Mouse (Mus musculus) brain, adult 2 months (tissue): ENCODE results near the gene BC055324.

Source experiments
- DNase-seq: peaks from one replicate; pipeline ENCODE4 v3.0.0; 2011; ENCODE audit warnings: low read depth, low spot score

Gene BC055324

DNA sequence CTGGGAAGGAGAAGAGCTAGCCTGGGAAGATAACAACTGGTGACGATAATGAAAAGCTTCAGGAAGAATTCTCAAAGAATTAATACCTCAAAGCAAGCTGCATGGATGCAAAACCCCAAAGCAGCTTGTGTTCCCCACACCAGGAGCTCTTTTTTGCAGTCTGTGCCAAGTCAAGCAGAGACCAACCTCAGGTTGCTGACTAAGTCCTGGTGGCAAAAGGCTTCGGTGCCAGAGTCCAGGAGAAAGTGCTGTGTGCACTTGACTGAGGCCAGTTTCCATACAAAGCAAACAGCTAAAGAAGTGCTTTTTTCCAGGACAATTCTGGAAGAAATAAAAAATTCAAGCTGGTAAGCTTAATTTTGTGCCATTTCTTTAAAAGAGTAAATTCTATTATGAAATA, 41.2 kb downstream of the BC055324 start:
- no peak for DNase-seq

- no peak for DNase-seq
These were observed 52.5 kb downstream of the BC055324 start for GRCm38 (mm10) chr1:163942056-163942455.

GRCm38 (mm10) chr1:163934591-163934990, 60.0 kb downstream of the BC055324 start:
- no peak for DNase-seq

DNA sequence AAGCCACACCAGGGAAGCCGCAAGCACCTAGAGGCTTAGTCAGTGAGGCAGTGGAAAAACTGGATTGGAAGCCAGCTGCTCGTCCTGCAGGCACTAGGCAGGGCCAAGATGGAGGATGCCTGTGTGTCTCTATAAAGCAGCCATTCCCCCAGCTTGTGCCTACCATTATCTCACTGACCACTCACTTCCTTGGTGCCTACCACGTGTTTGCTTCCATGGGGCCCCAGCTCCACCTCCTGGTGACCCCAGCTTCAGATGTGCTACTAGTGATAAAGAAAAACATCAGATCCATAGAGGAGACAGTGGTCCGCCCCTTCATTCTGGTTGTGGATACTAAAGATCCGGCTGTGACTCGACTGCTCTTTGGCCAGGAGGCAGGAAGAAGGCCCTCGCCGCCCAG, 62.8 kb downstream of the BC055324 start:
- DNase-seq, result no peak

DNA sequence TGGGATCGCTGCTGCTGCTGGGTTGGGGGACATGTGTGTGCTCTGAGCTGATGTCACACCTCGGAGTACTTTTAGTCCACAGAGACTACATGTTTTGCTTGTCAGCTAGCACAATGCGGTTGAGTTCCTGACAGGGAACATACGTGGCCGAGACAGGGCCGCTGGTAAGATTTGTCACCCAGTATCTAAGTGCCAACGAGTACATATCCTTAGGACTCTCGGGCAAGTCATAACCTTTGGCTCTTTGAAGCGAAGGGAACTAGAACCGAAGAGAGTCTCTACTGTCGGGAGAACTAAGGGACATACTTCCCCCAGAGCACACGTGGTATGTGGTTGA, 64.2 kb downstream of the BC055324 start:
- DNase-seq, result peak; percentile 28

DNA sequence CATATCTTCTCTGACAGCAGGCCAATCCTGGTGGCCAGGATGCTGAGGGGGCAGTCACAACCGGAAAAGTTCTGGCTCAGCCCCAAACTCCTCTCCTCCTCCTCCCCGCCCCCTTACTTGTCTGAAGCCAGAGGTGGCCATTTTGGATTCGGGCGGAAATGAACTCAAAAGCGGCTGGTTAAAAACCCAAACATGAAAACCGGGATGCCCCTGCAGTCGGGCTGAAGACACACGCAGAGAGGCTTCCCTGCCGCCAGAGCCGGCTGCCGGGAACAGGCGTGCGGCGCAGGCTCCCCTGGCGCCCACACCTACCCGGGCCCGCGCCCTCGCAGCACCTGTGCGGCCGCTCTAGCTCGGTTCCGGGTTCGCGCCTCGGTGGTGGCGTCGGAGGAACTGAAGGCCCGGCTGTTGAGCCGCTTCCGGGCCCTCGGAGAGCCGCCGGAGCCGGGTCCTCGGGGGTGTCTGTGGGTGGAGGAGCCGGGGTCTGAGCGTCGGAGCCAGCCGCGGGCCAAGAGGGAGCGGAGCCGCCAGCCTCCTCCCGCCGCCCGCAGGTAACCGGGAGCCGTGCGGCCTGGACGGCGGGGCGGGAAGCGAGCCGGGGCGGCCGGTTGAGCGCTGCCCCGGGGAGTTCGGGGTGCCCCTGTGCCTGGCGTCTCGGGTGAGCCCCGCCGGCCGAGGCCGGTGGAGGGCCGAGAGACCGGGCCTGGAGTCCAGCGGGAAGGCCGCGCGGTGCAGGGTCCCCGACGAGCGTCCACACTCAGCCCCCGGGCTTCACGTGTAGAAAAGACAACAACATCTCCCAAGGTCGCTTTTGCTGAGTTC, 64.7 kb downstream of the BC055324 start:
- DNase-seq, result peak; percentile 97

DNA sequence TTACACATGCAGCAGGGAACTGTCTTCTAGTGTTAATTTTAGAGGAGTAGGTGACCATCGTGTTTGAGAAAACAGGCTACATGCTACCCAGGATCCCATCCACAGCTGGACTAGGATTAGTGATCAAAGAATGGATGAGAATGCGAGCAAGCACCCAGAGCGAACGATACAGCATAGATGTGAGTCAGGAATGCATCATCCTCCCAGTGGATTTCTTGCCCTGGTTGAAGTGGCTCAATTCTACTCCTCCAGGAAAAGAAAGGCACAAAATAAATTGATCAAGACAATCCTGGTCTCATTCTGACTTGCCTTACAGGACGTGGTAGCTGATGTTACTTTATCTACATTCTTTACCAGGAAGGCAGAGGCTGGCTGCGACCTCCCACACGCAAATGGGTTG, 65.8 kb downstream of the BC055324 start, which contains the start of gene Scyl3:
Scyl3 (plus strand) TSS at position 255 of the 400 bp plus-strand sequence.
- peak; percentile 27 for DNase-seq

GRCm38 (mm10) chr1:163924093-163924492, 70.5 kb downstream of the BC055324 start:
- peak; percentile 57 for DNase-seq

DNA sequence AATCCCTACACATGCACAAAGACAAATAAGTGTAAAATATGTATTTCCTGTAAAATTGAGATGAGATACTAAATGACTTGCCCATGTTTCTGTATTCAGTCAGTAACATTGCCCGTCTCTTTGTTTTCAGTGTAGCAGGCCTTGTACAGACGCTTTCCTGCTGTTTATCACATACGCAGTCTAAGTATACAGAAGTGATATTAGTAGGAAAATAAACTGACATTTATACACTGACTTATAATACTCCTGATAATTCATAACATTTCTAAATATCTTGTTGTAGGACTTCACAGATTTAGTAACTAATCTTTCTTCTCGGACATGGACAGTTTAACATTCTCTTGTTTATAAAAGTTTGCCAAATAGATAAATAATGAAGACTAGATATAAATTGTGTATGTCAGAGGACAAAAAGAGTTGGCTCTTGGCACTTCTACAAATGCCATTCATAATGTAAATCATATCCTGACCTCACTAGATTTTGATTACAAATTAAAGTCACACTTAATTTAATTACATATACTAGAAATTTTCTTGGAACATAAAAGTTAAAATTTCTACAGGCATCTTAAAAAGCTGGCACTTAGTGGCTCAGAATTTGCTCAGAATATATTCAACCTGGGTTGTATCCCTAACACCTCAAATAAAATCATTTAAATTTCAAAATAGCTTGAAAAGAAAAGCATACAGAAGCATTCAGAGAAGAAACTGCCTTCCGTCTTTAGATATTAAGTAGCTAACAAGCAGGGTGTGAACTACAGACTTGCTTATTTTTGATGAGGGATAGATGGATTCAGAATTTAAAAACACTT, 77.0 kb downstream of the BC055324 start:
- no peak for DNase-seq

- no peak for DNase-seq
These were observed 82.6 kb downstream of the BC055324 start for GRCm38 (mm10) chr1:163911981-163912380.

DNA sequence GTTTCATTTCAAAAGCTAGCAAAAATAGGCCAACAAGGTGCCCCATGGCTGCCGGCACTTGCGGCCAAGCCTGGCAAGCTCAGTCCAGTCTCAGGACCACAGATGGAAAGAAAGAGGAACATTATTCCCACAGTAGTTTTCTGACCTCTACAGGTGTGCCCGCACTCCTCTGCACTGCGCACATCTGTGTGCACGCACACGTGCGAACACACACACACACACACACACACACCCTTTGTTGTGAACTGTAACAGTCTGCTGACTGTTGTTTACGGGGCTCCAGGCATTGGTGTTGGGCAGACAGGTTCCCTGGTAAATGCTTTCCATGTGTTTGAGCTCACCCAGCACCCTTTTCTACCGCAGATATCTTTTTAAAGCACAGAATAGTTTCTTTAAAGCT, 83.8 kb downstream of the BC055324 start:
- no peak for DNase-seq

DNA sequence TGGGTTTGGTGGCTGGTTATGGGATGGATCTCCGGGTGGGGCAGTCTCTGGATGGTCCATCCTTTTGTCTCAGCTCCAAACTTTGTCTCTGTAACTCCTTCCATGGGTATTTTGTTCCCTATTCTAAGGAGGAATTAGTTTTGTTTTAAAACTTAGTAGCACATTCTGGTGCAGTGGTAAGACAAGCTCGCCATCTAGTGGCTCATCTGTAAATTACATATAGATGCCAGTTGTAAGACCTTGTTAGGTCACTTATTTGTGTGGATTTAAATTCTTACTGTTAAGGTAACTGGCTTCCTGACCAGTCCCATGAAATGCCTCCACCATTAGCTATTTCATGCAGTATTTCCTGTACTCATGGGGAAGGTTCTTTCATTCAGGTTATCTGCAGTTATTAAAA, 84.3 kb downstream of the BC055324 start:
- peak; percentile 83 for DNase-seq

- no peak for DNase-seq
These were observed 86.2 kb downstream of the BC055324 start for GRCm38 (mm10) chr1:163908389-163908788.

GRCm38 (mm10) chr1:163907007-163907811, 87.4 kb downstream of the BC055324 start:
- no peak for DNase-seq

DNA sequence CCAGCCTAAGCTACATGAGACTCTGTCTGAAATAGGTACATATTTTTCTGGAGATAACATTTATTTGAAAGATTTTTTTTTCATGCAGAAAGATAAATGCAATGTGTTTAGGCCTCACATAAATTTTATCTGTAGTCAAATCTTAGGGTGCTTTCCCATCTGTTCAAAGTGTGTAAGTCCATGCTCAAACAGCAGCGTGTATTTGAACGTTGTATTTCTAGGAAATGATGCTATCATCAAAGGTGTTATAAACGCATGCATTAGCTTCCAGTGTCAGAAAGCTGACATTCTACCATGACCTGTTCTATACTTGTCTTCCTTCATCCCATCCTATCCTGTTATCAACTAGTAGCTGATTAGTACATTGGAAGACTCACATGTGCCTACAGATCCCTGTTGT, 91.2 kb downstream of the BC055324 start:
- DNase-seq, result no peak

GRCm38 (mm10) chr1:163900168-163900567, 94.4 kb downstream of the BC055324 start:
- DNase-seq, result no peak

DNA sequence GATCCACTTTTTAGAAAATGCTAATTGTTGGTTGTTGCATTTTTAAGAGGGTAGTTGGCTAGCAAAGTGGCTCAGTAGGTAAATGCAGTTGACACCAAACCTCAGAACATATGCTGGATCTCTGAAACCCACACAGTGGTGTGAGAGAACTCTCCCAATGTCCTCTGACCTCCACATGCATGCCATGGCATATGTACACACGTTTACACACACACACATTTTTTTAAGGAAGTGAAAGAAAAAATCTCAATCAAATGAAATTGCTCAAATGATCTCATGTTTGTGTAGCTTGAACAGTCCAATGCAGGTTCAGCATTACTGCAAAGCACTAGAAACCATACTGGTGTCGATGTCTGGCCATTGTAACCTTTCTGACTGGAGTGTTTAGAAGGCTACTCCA, 95.0 kb downstream of the BC055324 start:
- DNase-seq, result no peak

GRCm38 (mm10) chr1:163898291-163898764, 96.3 kb downstream of the BC055324 start:
- DNase-seq, result no peak
